Mouse (Mus musculus) hindbrain, embryonic 16.5 days (tissue): ENCODE data around the gene Wdr76. TPM values are rescaled to one million over a fixed set of nuclear protein-coding genes. Genes with fewer than 3 reads are reported as not detected.
"Not testable (repeated sequence)": the region's sequence is repeated elsewhere in the genome, so short reads cannot be mapped to it uniquely, and the experiment has no call there.

Experiments used
- ATAC-seq: fragments of 200-750 bp; cut with Nextera tagmentation; 2 replicates; pipeline ENCODE4 v1.8.0; 2017; ENCODE audit warnings: moderate TSS enrichment, moderate library complexity
- H3K27ac ChIP-seq: fragments of 300-500 bp; sonication (generic); 2 replicates; pipeline ENCODE4 v1.5.1; 2014; ENCODE audit warnings: low read depth, mild to moderate bottlenecking, control low read depth, low read length, moderate library complexity
- H3K27me3 ChIP-seq: fragments of 300-500 bp; sonication (generic); replicated peaks from 2 replicates; pipeline ENCODE4 v1.6.1; 2014; ENCODE audit warnings: low read length; ENCODE audit not compliant: control insufficient read depth, insufficient read depth
- H3K36me3 ChIP-seq: fragments of 300-500 bp; sonication (generic); 2 replicates; pipeline ENCODE4 v1.6.1; 2014; ENCODE audit warnings: mild to moderate bottlenecking, low read length, moderate library complexity, mixed read lengths; ENCODE audit not compliant: control insufficient read depth, insufficient read depth
- H3K4me1 ChIP-seq: fragments of 300-500 bp; sonication (generic); 2 replicates; pipeline ENCODE4 v1.6.1; 2014; ENCODE audit warnings: low read depth, low read length; ENCODE audit not compliant: control insufficient read depth, insufficient read depth
- H3K4me2 ChIP-seq: fragments of 300-500 bp; sonication (generic); 2 replicates; pipeline ENCODE4 v1.6.1; 2014; ENCODE audit warnings: mild to moderate bottlenecking, low read length, control low read depth, moderate library complexity
- H3K4me3 ChIP-seq: fragments of 300-500 bp; sonication (generic); 2 replicates; pipeline ENCODE4 v1.5.1; 2014; ENCODE audit warnings: mild to moderate bottlenecking, low read length, control low read depth, moderate library complexity
- H3K9ac ChIP-seq: fragments of 300-500 bp; sonication (generic); 2 replicates; pipeline ENCODE4 v1.6.1; 2014; ENCODE audit warnings: low read depth, mild to moderate bottlenecking, control low read depth, low read length, moderate library complexity
- H3K9me3 ChIP-seq: fragments of 300-500 bp; sonication (generic); 2 replicates; pipeline ENCODE4 v1.6.1; 2014; ENCODE audit warnings: mild to moderate bottlenecking, low read length, moderate library complexity; ENCODE audit not compliant: control insufficient read depth
- WGBS: fragments of 180-500 bp; shearing (Covaris S2); extraction: QIAGEN DNeasy Blood & Tissue Kit; methylation state at CpG from one replicate; pipeline ENCODE4 v1.1.7; 2014; 5-methylcytosine and 5-hydroxymethylcytosine counted together
- polyA plus RNA-seq: library from polyadenylated mRNA; unstranded; fragments of >200 nt; fragmentation: Nextera tagmentation; extraction: Ambion mirVana; gene quantifications from 2 replicates; pipeline ENCODE4 v1.2.1, GENCODE M21; 2015

The Wdr76 gene
- polyA plus RNA-seq, 1 experiment from 2014 or later: 3.2 TPM

GRCm38 (mm10) chr2:121512991-121513765 is 6.7 kb downstream of the Wdr76 start:
- H3K9me3 ChIP-seq, H3K4me3 ChIP-seq, H3K27me3 ChIP-seq, ATAC-seq, H3K36me3 ChIP-seq, H3K4me1 ChIP-seq, H3K4me2 ChIP-seq, H3K9ac ChIP-seq, H3K27ac ChIP-seq: not testable (repeated sequence)
- 95% methylated on average over 4 of the region's 5 CpGs for WGBS

DNA sequence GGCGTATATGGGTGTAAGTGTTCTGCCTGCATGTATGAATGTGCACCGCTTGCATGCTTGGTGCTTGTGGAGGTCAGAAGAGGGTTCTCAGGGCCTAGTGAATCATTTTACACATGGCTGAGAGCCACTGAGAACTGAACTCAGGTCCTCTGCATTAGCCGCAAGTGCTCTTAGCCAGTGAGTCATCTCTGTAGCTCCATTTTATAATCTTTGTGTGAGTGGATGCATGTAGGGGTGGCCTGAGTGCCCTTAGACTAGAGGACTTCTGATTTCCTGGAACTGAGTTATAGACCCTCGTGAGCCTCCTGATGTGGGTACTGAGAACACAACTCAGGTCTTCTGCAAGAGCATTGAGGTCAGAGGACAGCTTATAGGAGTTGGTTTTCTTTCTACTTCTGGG is 7.7 kb downstream of the Wdr76 start:
- WGBS: over 99% methylated on average over 4 of the region's 4 CpGs
- Histone ChIP-seq H3K4me2 (no peak overlapping the region), H3K36me3 (no peaks in the 10 kb centered on the region), H3K4me3 (no peak overlapping the region), H3K27ac (no peak overlapping the region), H3K27me3 (no peaks in the 10 kb centered on the region), H3K9ac (no peak overlapping the region), H3K4me1 (no peaks in the 10 kb centered on the region; the same call in 1 of the 2 replicates), H3K9me3 (no peaks in the 10 kb centered on the region)
- ATAC-seq: no peak

GRCm38 (mm10) chr2:121518106-121518505 is 11.6 kb downstream of the Wdr76 start:
- WGBS: 96% methylated on average over 5 of the region's 5 CpGs
- H3K4me2 ChIP-seq: no peak overlapping the region
- no peaks in the 10 kb centered on the region for H3K36me3 ChIP-seq
- no peak for ATAC-seq
- no peaks in the 10 kb centered on the region for H3K27me3 ChIP-seq
- H3K4me3 ChIP-seq: no peak overlapping the region
- H3K4me1 ChIP-seq: no peaks in the 10 kb centered on the region
- no peak overlapping the region for H3K27ac ChIP-seq
- H3K9me3 ChIP-seq: no peaks in the 10 kb centered on the region
- no peak overlapping the region for H3K9ac ChIP-seq

DNA sequence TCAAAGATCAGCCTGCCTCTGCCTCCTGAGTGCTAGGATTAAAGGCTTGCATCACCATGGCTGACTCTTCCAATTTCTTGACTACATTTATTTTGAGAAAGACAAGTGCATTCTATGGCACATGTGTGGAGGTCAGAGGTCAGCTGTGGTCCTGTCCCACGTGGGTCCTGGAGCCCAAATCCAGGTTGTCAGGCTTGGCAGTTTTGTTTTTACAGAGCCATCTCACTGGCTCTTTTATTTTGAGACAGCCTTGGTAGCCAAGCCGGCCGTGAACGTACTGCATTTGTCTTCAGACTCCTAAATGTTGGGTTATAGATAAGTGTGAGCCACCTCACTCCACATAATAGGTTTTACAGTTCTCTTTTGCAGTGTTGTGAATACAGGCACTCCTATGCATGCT is 12.2 kb downstream of the Wdr76 start:
- not testable (repeated sequence) for H3K36me3 ChIP-seq, H3K9me3 ChIP-seq, H3K4me2 ChIP-seq, ATAC-seq, H3K27me3 ChIP-seq, H3K27ac ChIP-seq, H3K4me1 ChIP-seq, H3K4me3 ChIP-seq, H3K9ac ChIP-seq
- 95% methylated on average over 4 of the region's 4 CpGs for WGBS

GRCm38 (mm10) chr2:121522006-121522405 is 15.5 kb downstream of the Wdr76 start:
- Histone ChIP-seq H3K4me2 (no peak overlapping the region), H3K36me3 (no peaks in the 10 kb centered on the region), H3K27ac (no peak overlapping the region), H3K27me3 (no peaks in the 10 kb centered on the region), H3K9me3 (no peaks in the 10 kb centered on the region), H3K4me3 (no peak overlapping the region), H3K4me1 (no peaks in the 10 kb centered on the region), H3K9ac (no peak overlapping the region)
- 89% methylated on average over 2 of the region's 2 CpGs for WGBS
- ATAC-seq: no peak

DNA sequence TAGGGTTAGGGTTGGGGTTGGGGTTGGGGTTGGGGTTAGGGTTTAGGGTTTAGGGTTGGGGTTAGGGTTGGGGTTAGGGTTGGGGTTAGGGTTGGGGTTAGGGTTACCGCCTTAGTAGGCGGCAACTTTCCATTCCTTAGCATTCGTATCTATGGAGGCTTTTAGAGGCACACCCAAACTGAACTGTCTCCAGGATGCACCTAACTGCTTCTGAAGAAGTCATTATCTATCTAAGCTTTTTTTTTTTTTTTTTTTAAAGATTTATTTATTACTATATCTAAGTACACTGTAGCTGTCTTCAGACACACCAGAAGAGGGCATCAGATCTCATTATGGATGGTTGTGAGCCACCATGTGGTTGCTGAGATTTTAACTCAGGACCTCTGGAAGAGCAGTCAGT is 16.3 kb downstream of the Wdr76 start:
- not testable (repeated sequence) for H3K4me2 ChIP-seq, ATAC-seq, H3K9ac ChIP-seq, H3K27me3 ChIP-seq, H3K9me3 ChIP-seq, H3K36me3 ChIP-seq, H3K27ac ChIP-seq, H3K4me1 ChIP-seq, H3K4me3 ChIP-seq
- WGBS: 98% methylated on average over 3 of the region's 3 CpGs

DNA sequence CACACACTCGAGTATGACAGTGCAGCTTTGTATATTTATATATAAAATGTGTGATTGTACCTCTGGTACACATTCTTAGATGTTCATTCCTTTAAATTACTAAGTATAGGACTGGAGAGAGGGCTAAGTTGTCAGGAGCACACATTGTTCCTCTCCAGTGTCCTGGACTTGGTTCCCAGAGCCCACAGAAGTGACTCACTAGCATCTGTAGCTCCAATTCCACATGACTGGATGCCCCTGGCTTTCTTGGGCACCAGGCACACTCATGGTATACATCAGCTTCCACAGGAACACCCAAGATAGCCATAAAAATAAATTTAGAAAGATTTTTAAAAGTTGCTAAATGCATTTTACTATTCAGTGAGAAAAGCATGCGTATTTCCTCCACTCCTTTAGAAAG is 18.5 kb downstream of the Wdr76 start:
- H3K4me3 ChIP-seq: no peak overlapping the region
- no peak overlapping the region for H3K27ac ChIP-seq
- H3K36me3 ChIP-seq: no peaks in the 10 kb centered on the region
- no peak for ATAC-seq
- 94% methylated on average over 2 of the region's 2 CpGs for WGBS
- no peaks in the 10 kb centered on the region for H3K4me1 ChIP-seq
- H3K9me3 ChIP-seq: no peaks in the 10 kb centered on the region
- H3K9ac ChIP-seq: no peak overlapping the region
- no peak overlapping the region for H3K4me2 ChIP-seq
- no peaks in the 10 kb centered on the region for H3K27me3 ChIP-seq

DNA sequence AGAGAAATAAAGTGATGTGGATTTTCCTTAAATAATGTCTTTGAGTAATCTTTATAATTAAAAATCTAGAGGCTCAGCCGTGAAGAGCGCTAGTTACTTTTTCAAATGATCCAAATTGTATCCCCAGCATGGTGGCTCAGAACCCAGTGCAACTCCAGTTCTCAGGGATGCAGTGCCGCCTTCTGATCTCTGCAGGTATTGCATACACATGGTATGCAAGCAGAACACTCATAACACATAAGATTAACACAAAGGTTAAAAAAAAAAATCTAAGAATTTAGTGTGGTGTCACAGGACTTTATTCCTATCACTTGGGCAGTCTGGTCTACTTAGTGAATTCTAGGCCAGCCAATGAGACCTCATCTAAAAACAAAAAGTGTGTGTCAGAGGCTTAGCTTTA is 38.3 kb downstream of the Wdr76 start:
- H3K9ac ChIP-seq: no peak overlapping the region
- no peaks in the 10 kb centered on the region for H3K27me3 ChIP-seq
- H3K4me1 ChIP-seq: no peaks in the 10 kb centered on the region
- peaks cover 18% of the 10 kb centered on the region for H3K36me3 ChIP-seq
- no peak overlapping the region for H3K4me3 ChIP-seq
- no peak overlapping the region for H3K4me2 ChIP-seq
- no peaks in the 10 kb centered on the region for H3K9me3 ChIP-seq
- WGBS: 89% methylated on average over 3 of the region's 3 CpGs
- no peak for ATAC-seq
- H3K27ac ChIP-seq: no peak overlapping the region

GRCm38 (mm10) chr2:121549630-121550029 is 43.1 kb downstream of the Wdr76 start:
- H3K4me1 ChIP-seq: no peaks in the 10 kb centered on the region
- H3K36me3 ChIP-seq: peaks cover 20% of the 10 kb centered on the region; the same call in 1 of the 2 replicates
- WGBS: 95% methylated on average over 6 of the region's 6 CpGs
- H3K27ac ChIP-seq: no peak overlapping the region
- H3K27me3 ChIP-seq: no peaks in the 10 kb centered on the region
- ATAC-seq: no peak
- H3K9ac ChIP-seq: no peak overlapping the region
- no peak overlapping the region for H3K4me3 ChIP-seq
- no peak overlapping the region for H3K4me2 ChIP-seq
- no peaks in the 10 kb centered on the region for H3K9me3 ChIP-seq
